Mouse (Mus musculus) ES-Bruce4 (cell line): Measurements from ENCODE around the gene Ism1. TPM values are rescaled to one million over a fixed set of nuclear protein-coding genes. Genes with fewer than 3 reads are reported as not detected.

Experiments
- H3K27ac ChIP-seq: 2 replicates; pipeline ENCODE4 v1.5.1; 2012; ENCODE audit warnings: low read length, inconsistent platforms; ENCODE audit not compliant: insufficient read depth
- H3K27me3 ChIP-seq: 2 replicates; pipeline ENCODE4 v1.6.1; 2012; ENCODE audit warnings: mild to moderate bottlenecking, low read length, inconsistent platforms; ENCODE audit not compliant: control insufficient read depth, poor library complexity, insufficient read depth, severe bottlenecking
- H3K36me3 ChIP-seq: 2 replicates; pipeline ENCODE4 v1.6.1; 2012; ENCODE audit warnings: inconsistent platforms, mild to moderate bottlenecking, low read length, moderate library complexity; ENCODE audit not compliant: control insufficient read depth, poor library complexity, insufficient read depth, severe bottlenecking
- H3K4me1 ChIP-seq: one replicate; pipeline ENCODE4 v1.8.1; 2011; ENCODE audit warnings: low read length; ENCODE audit not compliant: control insufficient read depth, insufficient read depth
- H3K4me3 ChIP-seq: 2 replicates; pipeline ENCODE4 v1.5.1; 2011; ENCODE audit warnings: low read depth, mild to moderate bottlenecking, low read length
- H3K9ac ChIP-seq: 2 replicates; pipeline ENCODE4 v1.6.1; 2012; ENCODE audit warnings: low read depth, mild to moderate bottlenecking, inconsistent platforms; ENCODE audit not compliant: poor library complexity, severe bottlenecking
- H3K9me3 ChIP-seq: replicated peaks from 2 replicates; pipeline ENCODE4 v1.6.1; 2012; ENCODE audit warnings: mild to moderate bottlenecking, low read length, inconsistent platforms; ENCODE audit not compliant: control insufficient read depth, poor library complexity, insufficient read depth, severe bottlenecking
- CTCF ChIP-seq: IDR thresholded peaks from one replicate; pipeline ENCODE4 v1.8.1; 2011; ENCODE audit warnings: low read depth, low read length
- EP300 ChIP-seq: IDR thresholded peaks from 2 replicates; pipeline ENCODE4 v1.6.1; 2011; ENCODE audit warnings: low read depth, low read length; ENCODE audit not compliant: insufficient read depth
- POLR2A ChIP-seq: IDR thresholded peaks from one replicate; pipeline ENCODE4 v1.8.1; 2011; ENCODE audit warnings: low read length; ENCODE audit not compliant: insufficient read depth
- polyA plus RNA-seq: library from polyadenylated mRNA; stranded (reverse); fragments of >200 nt; gene quantifications from 2 replicates; pipeline ENCODE4 v1.2.4, GENCODE M21; 2011; ENCODE audit warnings: low read depth; ENCODE audit not compliant: missing spikeins, insufficient read depth, insufficient read length

Gene Ism1
- polyA plus RNA-seq, 1 experiment, result not detected

- Histone ChIP-seq H3K9me3 (peaks cover 4% of the 10 kb centered on the region; the same call in 1 of the 2 replicates), H3K27me3 (no peaks in the 10 kb centered on the region; the same call in 1 of the 2 replicates), H3K36me3 (no peaks in the 10 kb centered on the region), H3K4me1 (no peaks in the 10 kb centered on the region), H3K4me3 (no peak overlapping the region), H3K9ac (no peak overlapping the region), H3K27ac (no peak overlapping the region)
- TF ChIP-seq CTCF (no peak), POLR2A (no peak), EP300 (no peak)
Observed at GRCm38 (mm10) chr2:139704951-139705350, 27.0 kb downstream of the Ism1 start.

- Histone ChIP-seq H3K36me3 (no peaks in the 10 kb centered on the region), H3K27ac (no peak overlapping the region), H3K9ac (no peak overlapping the region), H3K27me3 (no peaks in the 10 kb centered on the region; the same call in 1 of the 2 replicates), H3K9me3 (no peaks in the 10 kb centered on the region), H3K4me1 (no peaks in the 10 kb centered on the region), H3K4me3 (no peak overlapping the region)
- no peak for TF ChIP-seq EP300
- TF ChIP-seq CTCF, result no peak
- no peak for TF ChIP-seq POLR2A
Observed at GRCm38 (mm10) chr2:139708194-139708899, 30.4 kb downstream of the Ism1 start.

- Histone ChIP-seq H3K9ac (no peak overlapping the region), H3K9me3 (peaks cover under 1% of the 10 kb centered on the region; the same call in 1 of the 2 replicates), H3K4me3 (no peak overlapping the region), H3K36me3 (no peaks in the 10 kb centered on the region), H3K27me3 (no peaks in the 10 kb centered on the region; the same call in 1 of the 2 replicates), H3K4me1 (no peaks in the 10 kb centered on the region), H3K27ac (no peak overlapping the region)
- TF ChIP-seq POLR2A, result no peak
- TF ChIP-seq CTCF, result no peak
- no peak for TF ChIP-seq EP300
Observed at GRCm38 (mm10) chr2:139711640-139712039, 33.7 kb downstream of the Ism1 start.

- Histone ChIP-seq H3K36me3 (no peaks in the 10 kb centered on the region), H3K9me3 (peaks cover 4% of the 10 kb centered on the region; the same call in 1 of the 2 replicates), H3K4me3 (no peak overlapping the region), H3K27ac (no peak overlapping the region), H3K9ac (no peak overlapping the region), H3K27me3 (no peaks in the 10 kb centered on the region; the same call in 1 of the 2 replicates), H3K4me1 (no peaks in the 10 kb centered on the region)
- no peak for TF ChIP-seq EP300
- TF ChIP-seq CTCF, result no peak
- no peak for TF ChIP-seq POLR2A
Observed at GRCm38 (mm10) chr2:139712046-139712445, 34.1 kb downstream of the Ism1 start.

- Histone ChIP-seq H3K4me3 (no peak overlapping the region), H3K36me3 (no peaks in the 10 kb centered on the region), H3K9ac (no peak overlapping the region), H3K9me3 (peaks cover 9% of the 10 kb centered on the region; the same call in 1 of the 2 replicates), H3K27ac (no peak overlapping the region), H3K4me1 (no peaks in the 10 kb centered on the region), H3K27me3 (no peaks in the 10 kb centered on the region)
- TF ChIP-seq EP300 (no peak), CTCF (no peak), POLR2A (no peak)
Observed at GRCm38 (mm10) chr2:139714206-139714605, 36.2 kb downstream of the Ism1 start.

GRCm38 (mm10) chr2:139717772-139718171 is 39.8 kb downstream of the Ism1 start:
- no peaks in the 10 kb centered on the region for H3K36me3 ChIP-seq
- TF ChIP-seq CTCF, result no peak
- no peak for TF ChIP-seq EP300
- TF ChIP-seq POLR2A, result no peak

More at GRCm38 (mm10) chr2:139717772-139718171, 39.8 kb downstream of the Ism1 start:
- H3K4me1 ChIP-seq, result no peaks in the 10 kb centered on the region
- peaks cover 9% of the 10 kb centered on the region; the same call in 1 of the 2 replicates for H3K9me3 ChIP-seq
- H3K27me3 ChIP-seq, result no peaks in the 10 kb centered on the region
- no peak overlapping the region for H3K27ac ChIP-seq
- H3K4me3 ChIP-seq, result no peak overlapping the region
- no peak overlapping the region for H3K9ac ChIP-seq
